Mouse (Mus musculus) testis, adult 2 months (tissue): ENCODE measurements around the gene Cel. TPM values are rescaled to one million over a fixed set of nuclear protein-coding genes. Genes with fewer than 3 reads are reported as not detected.

Experiments
- H3K27ac ChIP-seq: fragments of 200-500 bp; 2 replicates; pipeline ENCODE4 v1.5.1; 2012; ENCODE audit warnings: low read depth, low read length; ENCODE audit not compliant: control insufficient read depth, insufficient read depth
- H3K27me3 ChIP-seq: fragments of 200-500 bp; 2 replicates; pipeline ENCODE4 v1.6.1; 2012; ENCODE audit warnings: mild to moderate bottlenecking, low read length, moderate library complexity; ENCODE audit not compliant: control insufficient read depth, insufficient read depth
- H3K36me3 ChIP-seq: fragments of 200-500 bp; 2 replicates; pipeline ENCODE4 v1.6.1; 2012; ENCODE audit warnings: mild to moderate bottlenecking, low read length; ENCODE audit not compliant: control insufficient read depth, insufficient read depth
- H3K4me1 ChIP-seq: fragments of 200-500 bp; 2 replicates; pipeline ENCODE4 v1.6.1; 2012; ENCODE audit warnings: low read length; ENCODE audit not compliant: control insufficient read depth, insufficient read depth
- H3K4me3 ChIP-seq: fragments of 200-500 bp; 2 replicates; pipeline ENCODE4 v1.5.1; 2012; ENCODE audit warnings: low read depth, mild to moderate bottlenecking, low read length, moderate library complexity, mixed read lengths; ENCODE audit not compliant: control insufficient read depth
- CTCF ChIP-seq: fragments of 200-500 bp; IDR thresholded peaks from 2 replicates; pipeline ENCODE4 v1.5.1; 2012; ENCODE audit warnings: low read depth, mild to moderate bottlenecking, inconsistent platforms, low read length, moderate library complexity; ENCODE audit not compliant: control insufficient read depth, insufficient read depth, insufficient replicate concordance
- POLR2A ChIP-seq: fragments of 200-500 bp; IDR thresholded peaks from 2 replicates; pipeline ENCODE4 v1.6.1; 2012; ENCODE audit warnings: low read depth, mild to moderate bottlenecking, inconsistent platforms, low read length, moderate library complexity; ENCODE audit not compliant: control insufficient read depth
- polyA plus RNA-seq: library from polyadenylated mRNA; depleted of rRNA; stranded (reverse); fragments of >200 nt; gene quantifications from 2 replicates; pipeline ENCODE4 v1.2.3, GENCODE M21; 2012

The Cel gene
- polyA plus RNA-seq, 1 experiment, result 0.47 TPM

DNA sequence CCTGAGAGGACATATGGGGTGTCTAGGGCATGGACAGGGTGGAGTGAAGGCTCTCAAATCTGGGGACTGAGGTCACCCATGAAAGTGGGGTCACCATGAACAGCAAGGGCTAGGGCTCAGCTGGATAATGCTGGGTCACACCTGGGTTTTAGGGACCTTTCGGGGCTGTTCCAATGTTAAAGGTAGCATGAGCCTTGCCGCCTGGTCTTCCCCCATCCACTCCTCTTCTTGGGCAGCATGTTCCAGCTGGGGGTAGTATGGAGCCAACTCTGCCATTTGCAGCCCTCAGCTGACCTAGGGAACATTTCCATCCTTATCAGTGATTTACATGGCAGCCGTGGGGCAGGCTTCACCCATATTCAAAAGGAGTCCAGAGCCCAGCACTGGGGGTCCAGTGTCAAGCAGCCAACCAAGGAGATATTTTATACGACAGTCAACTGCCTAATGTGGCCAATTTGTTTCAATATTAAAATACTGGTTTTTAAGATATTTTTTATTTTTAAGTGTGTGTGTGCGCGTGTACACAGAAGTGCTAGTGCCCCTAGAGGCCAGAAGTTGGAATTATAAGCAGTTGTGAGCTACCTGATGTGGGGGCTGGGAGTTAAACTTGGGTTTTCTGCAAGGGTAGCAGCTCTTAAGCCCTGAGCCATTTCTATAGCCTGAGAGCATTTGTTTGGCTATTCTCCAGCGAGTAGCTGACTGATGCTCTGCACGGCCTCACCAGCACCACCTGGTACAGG, 43.6 kb upstream of the Cel start:
- Histone ChIP-seq H3K27me3 (no peaks in the 10 kb centered on the region), H3K4me1 (peaks cover 7% of the 10 kb centered on the region), H3K36me3 (no peaks in the 10 kb centered on the region), H3K27ac (no peak overlapping the region), H3K4me3 (no peak overlapping the region)
- no peak for TF ChIP-seq POLR2A
- no peak for TF ChIP-seq CTCF

DNA sequence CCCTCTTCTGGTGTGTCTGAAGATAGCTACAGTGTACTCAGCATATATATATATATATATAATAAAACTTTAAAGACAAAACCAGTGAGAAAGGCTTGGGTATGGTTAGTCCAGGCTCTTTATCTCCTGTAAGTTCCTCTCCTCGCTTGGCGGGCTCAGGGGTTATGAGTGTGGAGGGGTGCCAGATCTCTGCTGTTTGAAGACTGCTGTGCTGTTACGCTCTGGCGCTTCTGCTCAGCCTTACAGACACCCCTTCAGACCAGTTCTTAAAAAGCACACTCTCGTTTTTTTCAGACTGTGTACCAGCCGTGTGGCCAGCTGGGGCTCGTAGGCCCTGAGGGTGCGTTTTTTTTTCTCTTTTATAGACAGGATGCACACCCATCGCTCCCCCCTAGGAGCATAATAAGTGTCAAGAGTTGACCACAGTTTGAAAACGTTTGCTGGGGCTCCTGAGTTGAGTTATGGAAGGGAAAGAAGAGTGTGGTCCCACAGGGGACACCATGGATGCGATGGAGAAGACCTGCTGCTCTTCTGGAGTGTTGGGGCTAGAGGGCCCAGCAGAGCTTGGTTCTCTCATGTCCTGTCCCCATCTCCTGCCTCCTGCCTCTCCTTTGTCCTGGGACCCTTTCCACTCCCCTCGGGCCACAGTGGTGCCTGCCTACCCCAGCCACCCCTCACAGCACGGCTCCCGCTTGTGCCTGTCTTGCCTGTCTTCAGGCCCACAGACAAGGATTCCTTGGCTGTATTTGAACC, 42.8 kb upstream of the Cel start:
- Histone ChIP-seq H3K27ac (no peak overlapping the region), H3K4me3 (no peak overlapping the region), H3K36me3 (no peaks in the 10 kb centered on the region), H3K4me1 (peaks cover 5% of the 10 kb centered on the region), H3K27me3 (no peaks in the 10 kb centered on the region)
- no peak for TF ChIP-seq CTCF
- TF ChIP-seq POLR2A, result no peak

DNA sequence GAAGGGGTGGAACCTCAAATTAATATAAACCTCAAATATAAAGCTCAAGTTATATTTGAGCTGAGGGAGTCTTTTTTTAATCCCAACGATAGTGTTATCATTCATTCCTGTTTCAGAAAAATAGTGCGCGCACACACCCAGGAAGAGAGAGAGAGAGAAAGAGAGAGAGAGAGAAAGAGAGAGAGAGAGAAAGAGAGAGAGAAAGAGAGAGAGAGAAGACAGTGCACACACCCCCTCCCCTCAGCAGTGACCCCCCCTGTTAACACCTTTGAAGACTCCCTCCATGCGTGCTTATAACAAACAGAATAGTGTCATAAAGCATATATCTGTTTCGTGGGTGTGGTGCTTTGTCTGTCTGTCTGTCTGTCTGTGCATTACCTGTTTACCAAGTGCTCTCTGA, 40.3 kb upstream of the Cel start:
- Histone ChIP-seq H3K36me3 (no peaks in the 10 kb centered on the region), H3K4me1 (peaks cover 5% of the 10 kb centered on the region), H3K27me3 (no peaks in the 10 kb centered on the region), H3K4me3 (no peak overlapping the region), H3K27ac (no peak overlapping the region)
- TF ChIP-seq POLR2A, result no peak
- no peak for TF ChIP-seq CTCF

DNA sequence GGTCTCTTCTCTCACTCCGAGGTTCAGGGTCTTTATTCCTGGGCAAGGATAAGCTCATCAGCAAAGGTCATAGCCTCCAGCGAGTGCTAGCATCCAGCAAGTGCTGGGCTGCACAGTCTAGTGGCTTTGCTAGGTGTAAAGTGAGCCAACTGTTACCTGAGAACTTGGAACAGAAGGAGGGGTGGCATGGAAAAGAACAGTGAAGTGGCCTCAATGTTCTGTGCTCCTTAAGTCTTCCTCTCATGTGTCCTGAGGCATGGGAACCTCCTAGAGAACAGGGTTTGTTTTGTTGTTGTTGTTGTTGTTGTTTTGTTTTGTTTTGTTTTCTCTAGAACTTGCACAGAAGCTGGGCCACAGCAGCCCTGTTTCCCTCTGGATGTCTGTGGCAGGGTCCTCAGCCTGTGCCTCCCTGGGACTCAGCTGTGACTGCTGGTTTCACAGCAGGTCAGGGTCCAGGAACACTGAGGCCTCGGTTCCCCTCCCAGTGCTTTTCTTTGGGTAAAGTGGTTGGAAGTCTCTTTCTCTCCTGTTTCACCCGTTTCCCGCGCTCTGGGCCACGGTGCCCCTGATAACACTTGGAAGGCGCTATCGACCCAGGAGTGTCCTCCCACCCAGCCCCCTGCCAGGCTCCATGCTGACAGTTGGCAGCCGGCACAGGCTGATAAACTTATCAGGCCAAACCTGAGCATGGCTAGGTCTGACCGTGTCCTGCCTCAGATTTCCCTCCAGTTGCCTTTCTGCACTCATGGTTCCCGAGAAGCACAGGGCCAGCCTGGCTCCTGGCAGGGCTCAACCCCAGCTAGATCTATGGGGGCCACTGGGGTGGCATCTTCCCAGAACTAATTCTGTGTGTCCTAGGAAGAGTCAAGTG, 38.8 kb upstream of the Cel start:
- no peak overlapping the region for H3K27ac ChIP-seq
- no peak overlapping the region for H3K4me3 ChIP-seq
- H3K27me3 ChIP-seq, result no peaks in the 10 kb centered on the region
- TF ChIP-seq CTCF (no peak), POLR2A (no peak)
- H3K36me3 ChIP-seq, result no peaks in the 10 kb centered on the region
- peaks cover 5% of the 10 kb centered on the region for H3K4me1 ChIP-seq

DNA sequence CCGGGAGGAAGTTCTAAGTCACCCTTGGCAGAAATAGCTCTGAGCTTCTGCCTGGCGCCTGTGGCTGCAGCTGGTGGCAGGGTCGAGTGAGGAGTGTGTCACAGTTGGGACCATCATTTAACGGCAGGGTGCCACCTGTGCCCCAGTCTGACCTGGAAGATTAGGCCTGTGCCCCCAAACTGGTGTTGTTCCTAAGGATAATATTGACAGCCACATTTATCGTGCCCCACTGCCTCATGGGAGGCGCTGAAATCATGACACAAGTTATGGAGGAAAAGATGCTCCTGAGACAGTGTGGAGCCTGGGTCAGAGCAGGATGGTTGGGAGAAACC, 36.3 kb upstream of the Cel start:
- H3K27me3 ChIP-seq, result no peaks in the 10 kb centered on the region
- H3K36me3 ChIP-seq, result no peaks in the 10 kb centered on the region
- no peak overlapping the region for H3K27ac ChIP-seq
- peaks cover 5% of the 10 kb centered on the region for H3K4me1 ChIP-seq
- no peak overlapping the region for H3K4me3 ChIP-seq
- TF ChIP-seq POLR2A (no peak), CTCF (no peak)

DNA sequence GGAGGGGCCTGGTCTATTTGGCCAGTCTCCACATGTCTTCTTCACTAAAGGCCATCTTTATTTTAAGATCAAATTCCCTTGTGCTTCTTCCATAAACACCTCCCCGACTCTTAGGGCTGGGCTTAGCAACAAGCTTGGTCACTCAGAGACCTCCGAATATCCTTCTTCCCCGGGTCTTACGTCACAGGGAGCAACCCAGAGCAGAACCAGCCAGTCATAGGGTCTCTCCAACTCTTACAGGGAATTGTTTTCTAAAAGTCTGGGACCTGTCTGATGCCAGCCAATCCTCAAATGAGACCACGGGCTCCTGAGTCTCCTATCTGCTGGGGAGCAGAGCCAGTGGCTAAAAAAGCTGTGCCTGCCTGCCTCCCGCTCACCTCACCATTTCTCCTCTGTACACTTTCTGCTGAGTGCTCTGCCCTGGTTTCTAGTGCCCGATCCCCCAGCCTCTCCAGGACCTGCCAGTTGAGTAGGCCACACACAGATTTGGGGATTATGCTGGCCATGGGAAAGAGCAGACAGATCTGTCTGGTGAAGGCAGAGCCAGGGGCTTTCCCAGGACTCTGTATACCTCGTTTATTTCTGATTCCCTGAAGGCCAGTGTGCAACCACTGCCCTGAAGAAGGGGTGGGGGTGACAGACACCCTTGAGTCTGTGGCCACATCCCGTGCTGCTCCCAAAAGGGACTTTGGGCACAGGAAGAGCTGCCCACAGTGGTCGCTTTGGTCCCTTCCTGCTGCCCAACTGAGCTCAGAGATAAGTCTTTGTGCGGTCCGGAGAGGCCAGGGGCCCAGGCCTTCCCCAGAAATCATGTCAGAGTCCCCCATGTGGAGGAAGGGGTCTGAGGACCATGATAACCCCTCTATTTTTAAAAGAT, 35.7 kb upstream of the Cel start:
- H3K4me3 ChIP-seq, result no peak overlapping the region
- no peak overlapping the region for H3K27ac ChIP-seq
- H3K27me3 ChIP-seq, result no peaks in the 10 kb centered on the region
- H3K4me1 ChIP-seq, result peaks cover 5% of the 10 kb centered on the region
- TF ChIP-seq POLR2A (no peak), CTCF (no peak)
- no peaks in the 10 kb centered on the region for H3K36me3 ChIP-seq
